Mouse (Mus musculus) heart, embryonic 14.5 days (tissue): ENCODE measurements around the gene Rgn. TPM values are rescaled to one million over a fixed set of nuclear protein-coding genes. Genes with fewer than 3 reads are reported as not detected.

Source experiments
- ATAC-seq: fragments of 200-750 bp; cut with Nextera tagmentation; 2 replicates; pipeline ENCODE4 v1.8.0; 2017; ENCODE audit warnings: low read depth, moderate TSS enrichment; ENCODE audit not compliant: insufficient number of reproducible peaks, insufficient read depth, low FRiP score
- H3K27ac ChIP-seq, 2 experiments: fragments of 200-500 bp in 1 of 2; fragments of 300-500 bp in 1 of 2; sonication (generic) in 1 of 2; replicated peaks in 1 of 2; 2 replicates each; pipeline ENCODE4 v1.5.1; 2012 to 2014; ENCODE audit warnings: low read depth in 2 of 2, low read length in 2 of 2, control low read depth in 1 of 2, mild to moderate bottlenecking in 1 of 2, mixed read lengths in 1 of 2; ENCODE audit not compliant: control insufficient read depth in 1 of 2, insufficient read depth in 1 of 2
- H3K27me3 ChIP-seq: fragments of 300-500 bp; sonication (generic); 2 replicates; pipeline ENCODE4 v1.6.1; 2014; ENCODE audit warnings: mild to moderate bottlenecking, low read length, control low read depth; ENCODE audit not compliant: control insufficient read depth, insufficient read depth
- H3K36me3 ChIP-seq: fragments of 300-500 bp; sonication (generic); 2 replicates; pipeline ENCODE4 v1.6.1; 2014; ENCODE audit warnings: mild to moderate bottlenecking, control low read depth, low read length, mixed read lengths; ENCODE audit not compliant: control insufficient read depth, insufficient read depth
- H3K4me1 ChIP-seq, 2 experiments: fragments of 200-500 bp in 1 of 2; fragments of 300-500 bp in 1 of 2; sonication (generic) in 1 of 2; 2 replicates each; pipeline ENCODE4 v1.6.1; 2012 to 2014; ENCODE audit warnings: low read length in 2 of 2, control low read depth in 1 of 2, mixed read lengths in 1 of 2; ENCODE audit not compliant: control insufficient read depth in 2 of 2, insufficient read depth in 2 of 2
- H3K4me2 ChIP-seq: fragments of 300-500 bp; sonication (generic); 2 replicates; pipeline ENCODE4 v1.6.1; 2014; ENCODE audit warnings: mild to moderate bottlenecking, low read length
- H3K4me3 ChIP-seq, 2 experiments: fragments of 200-500 bp in 1 of 2; fragments of 300-500 bp in 1 of 2; sonication (generic) in 1 of 2; 2 replicates each; pipeline ENCODE4 v1.5.1; 2012 to 2014; ENCODE audit warnings: low read length in 2 of 2, mild to moderate bottlenecking in 2 of 2, control low read depth in 1 of 2, low read depth in 1 of 2, moderate library complexity in 1 of 2; ENCODE audit not compliant: control insufficient read depth in 1 of 2, insufficient read depth in 1 of 2
- H3K9ac ChIP-seq: fragments of 300-500 bp; sonication (generic); 2 replicates; pipeline ENCODE4 v1.6.1; 2014; ENCODE audit warnings: mild to moderate bottlenecking, low read length
- H3K9me3 ChIP-seq: fragments of 300-500 bp; sonication (generic); 2 replicates; pipeline ENCODE4 v1.6.1; 2016; ENCODE audit warnings: low read length, control low read depth; ENCODE audit not compliant: control insufficient read depth
- WGBS: fragments of 180-500 bp; shearing (Covaris S2); extraction: QIAGEN DNeasy Blood & Tissue Kit; methylation state at CpG from one replicate; pipeline ENCODE4 v1.1.7; 2014; 5-methylcytosine and 5-hydroxymethylcytosine counted together
- polyA plus RNA-seq: library from polyadenylated mRNA; unstranded; fragments of >200 nt; fragmentation: Nextera tagmentation; extraction: Ambion mirVana; gene quantifications from 2 replicates; pipeline ENCODE4 v1.2.1, GENCODE M21; 2014

The Rgn gene
- polyA plus RNA-seq, 1 experiment from 2014 or later: 1.7 TPM

GRCm38 (mm10) chrX:20608500-20608899 is 58.9 kb downstream of the Rgn start:
- ATAC-seq: no peak

More at GRCm38 (mm10) chrX:20608500-20608899, 58.9 kb downstream of the Rgn start:
- 79% methylated on average over 4 of the region's 4 CpGs for whole genome bisulfite sequencing
- no peaks in the 10 kb centered on the region for H3K27me3 ChIP-seq
- no peak overlapping the region for H3K4me2 ChIP-seq
- H3K4me1 ChIP-seq: no peaks in the 10 kb centered on the region
- H3K4me3 ChIP-seq: no peak overlapping the region
- no peak overlapping the region for H3K9ac ChIP-seq
- no peaks in the 10 kb centered on the region for H3K9me3 ChIP-seq
- no peak overlapping the region for H3K27ac ChIP-seq
- H3K36me3 ChIP-seq: no peaks in the 10 kb centered on the region

Other genes starting within 250 kb of the Rgn start
- gene Rp2, start 185.3 kb upstream of the Rgn start, polyA plus RNA-seq: 14.7 and 15.2 TPM in 2 replicates
- gene Jade3, start 124.1 kb upstream of the Rgn start, polyA plus RNA-seq: 3.5 and 3.9 TPM in 2 replicates
- gene Rbm10, start 67.7 kb downstream of the Rgn start, polyA plus RNA-seq: 32.9 and 33.9 TPM in 2 replicates
- gene Ndufb11, start 67.8 kb downstream of the Rgn start, polyA plus RNA-seq: 476 and 493 TPM in 2 replicates
- gene Uba1, start 108.5 kb downstream of the Rgn start, polyA plus RNA-seq: 143 and 144 TPM in 2 replicates
- 71.3 and 85.2 TPM in 2 replicates for gene Cdk16, start 138.2 kb downstream of the Rgn start, polyA plus RNA-seq
- 33.6 and 34.5 TPM in 2 replicates for gene Usp11, start 154.1 kb downstream of the Rgn start, polyA plus RNA-seq
- gene Araf, start 248.0 kb downstream of the Rgn start, polyA plus RNA-seq: 95.2 and 95.7 TPM in 2 replicates